Mouse (Mus musculus) brain, embryonic 14.5 days (tissue): ENCODE results near the gene Lats1.

Experiments
- CTCF ChIP-seq: fragments of 200-500 bp; IDR thresholded peaks from 2 replicates; pipeline ENCODE4 v1.5.1; 2012; ENCODE audit warnings: inconsistent platforms, mild to moderate bottlenecking, moderate library complexity, borderline replicate concordance; ENCODE audit not compliant: insufficient read depth, insufficient read length; ENCODE audit errors: extremely low read depth
- POLR2A ChIP-seq: fragments of 200-500 bp; IDR thresholded peaks from 2 replicates; pipeline ENCODE4 v1.6.1; 2012; ENCODE audit warnings: mild to moderate bottlenecking, inconsistent platforms, borderline replicate concordance; ENCODE audit not compliant: poor library complexity, insufficient read depth, insufficient read length, severe bottlenecking; ENCODE audit errors: extremely low read depth

DNA sequence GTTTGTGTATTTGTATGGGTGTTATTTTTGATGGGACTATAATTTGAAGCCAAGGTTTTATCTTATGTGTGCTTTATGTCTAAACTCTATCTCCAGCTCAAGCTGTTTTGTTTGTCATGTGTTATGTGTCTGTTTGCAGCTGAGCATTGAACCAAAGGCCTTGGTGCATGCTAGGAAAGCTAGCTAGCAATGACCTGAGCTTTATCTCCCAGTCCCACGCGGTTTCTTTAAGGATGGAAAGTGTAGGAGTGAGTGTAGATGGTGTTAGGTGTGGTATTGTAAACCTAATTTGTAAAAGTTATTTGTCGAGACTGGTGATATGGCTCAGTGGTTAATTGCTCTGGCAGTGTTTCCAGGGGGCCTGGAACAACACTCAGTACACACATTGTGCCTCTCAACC, 56.9 kb downstream of the Lats1 start:
- no peak for TF ChIP-seq CTCF
- TF ChIP-seq POLR2A, result no peak
